Mouse (Mus musculus) macrophage (primary cell): ENCODE data around the gene Rnf130. TPM values are rescaled to one million over a fixed set of nuclear protein-coding genes. Genes with fewer than 3 reads are reported as not detected.

ENCODE experiments used
- H3K27ac ChIP-seq: fragments of 350-480 bp; formaldehyde crosslinking; 2 replicates; pipeline ENCODE4 v1.9.0; 2021
- H3K36me3 ChIP-seq: fragments of 350-480 bp; formaldehyde crosslinking; 2 replicates; pipeline ENCODE4 v1.9.0; 2021; ENCODE audit errors: inconsistent target
- H3K4me3 ChIP-seq: fragments of 350-480 bp; formaldehyde crosslinking; 2 replicates; pipeline ENCODE4 v1.9.0; 2021; ENCODE audit errors: inconsistent target
- H3K79me2 ChIP-seq: fragments of 350-480 bp; formaldehyde crosslinking; 2 replicates; pipeline ENCODE4 v1.9.0; 2021; ENCODE audit errors: inconsistent target
- whole genome bisulfite sequencing: methylation state at CpG from one replicate; pipeline ENCODE4 v1.1.7; 2026; ENCODE audit warnings: inconsistent platforms; ENCODE audit not compliant: missing documents; 5-methylcytosine and 5-hydroxymethylcytosine counted together
- polyA plus RNA-seq: library from polyadenylated mRNA; stranded (reverse); fragments of 250-400 nt; gene quantifications from 3 replicates; pipeline ENCODE4 v1.2.4, GENCODE M21; 2018; ENCODE audit warnings: inconsistent platforms
- total RNA-seq, 78 experiments: library from RNA; depleted of rRNA; stranded (reverse); fragments of 250-400 nt; gene quantifications; 1 replicate in 9 of 78; 2 replicates in 24 of 78; 3 replicates in 43 of 78; 4 replicates in 2 of 78; pipeline ENCODE4 v1.2.4; 2018; ENCODE audit warnings: inconsistent platforms in 56 of 78

Gene Rnf130
- total RNA-seq (2018; cell fraction: chromatin; rRNA removed): 10 to 100 TPM in 25 of 26 experiments, 1 to 10 TPM in 1; 8.6 to 73.4 (median 52.4) TPM
- 100 to 1,000 TPM; 215 to 303 (median 274) TPM for total RNA-seq (2018; cell fraction: cytosol; rRNA removed)
- total RNA-seq (2018; cell fraction: nucleus; rRNA removed): 100 to 1,000 TPM in 18 of 26 experiments, 10 to 100 TPM in 8; 42.9 to 166 (median 120) TPM
- polyA plus RNA-seq: 245 to 360 TPM (median 267 TPM) in 3 replicates

DNA sequence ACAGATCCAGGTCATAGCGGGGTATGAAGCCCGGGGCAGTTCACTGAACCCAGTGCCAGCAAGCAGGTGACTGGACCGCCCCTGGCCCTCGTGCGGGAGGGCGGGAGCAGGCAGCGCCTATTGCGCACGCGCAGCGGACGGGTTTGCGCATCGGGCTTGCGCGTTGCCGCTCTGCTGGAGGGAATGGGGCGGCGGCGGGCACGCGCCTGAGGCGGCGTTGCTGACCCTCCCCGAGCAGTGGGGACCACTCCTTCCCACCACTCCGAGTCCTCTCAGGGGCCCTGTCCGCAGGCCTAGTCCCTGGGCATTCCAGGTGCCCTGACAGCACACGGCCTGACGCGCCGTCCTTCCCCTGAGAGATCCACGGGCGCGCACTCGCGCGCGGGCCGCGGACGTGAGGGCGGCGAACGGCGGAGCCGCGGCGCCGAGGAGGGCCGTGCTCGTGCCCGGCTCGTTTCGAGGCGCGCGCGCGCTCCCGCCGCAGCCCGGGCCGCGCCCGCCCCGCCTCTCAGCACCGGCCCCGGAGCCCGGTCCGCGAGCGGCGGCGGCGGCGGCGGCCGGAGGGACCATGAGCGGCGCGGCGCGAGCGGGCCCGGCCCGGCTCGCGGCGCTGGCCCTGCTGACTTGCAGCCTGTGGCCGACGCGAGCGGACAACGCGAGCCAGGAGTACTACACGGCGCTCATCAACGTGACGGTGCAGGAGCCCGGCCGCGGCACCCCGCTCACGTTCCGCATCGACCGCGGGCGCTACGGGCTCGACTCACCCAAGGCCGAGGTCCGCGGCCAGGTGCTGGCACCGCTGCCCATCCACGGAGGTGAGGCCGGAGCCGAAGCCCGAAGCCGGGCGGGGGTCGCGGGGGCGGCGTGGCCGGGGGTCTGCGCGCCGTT, at the start of gene Rnf130:
Gene Rnf130 (plus strand): TSS at position 514 of the 888 bp plus-strand sequence.
- under 1% methylated on average over 128 of the region's 129 CpGs for WGBS
- Histone ChIP-seq H3K4me3 (peak within 1 kb of the TSS; percentile 63), H3K36me3 (no peaks in the 10 kb centered on the region), H3K79me2 (peaks cover 46% of the 10 kb centered on the region), H3K27ac (peak within 1 kb of the TSS; percentile 87)

DNA sequence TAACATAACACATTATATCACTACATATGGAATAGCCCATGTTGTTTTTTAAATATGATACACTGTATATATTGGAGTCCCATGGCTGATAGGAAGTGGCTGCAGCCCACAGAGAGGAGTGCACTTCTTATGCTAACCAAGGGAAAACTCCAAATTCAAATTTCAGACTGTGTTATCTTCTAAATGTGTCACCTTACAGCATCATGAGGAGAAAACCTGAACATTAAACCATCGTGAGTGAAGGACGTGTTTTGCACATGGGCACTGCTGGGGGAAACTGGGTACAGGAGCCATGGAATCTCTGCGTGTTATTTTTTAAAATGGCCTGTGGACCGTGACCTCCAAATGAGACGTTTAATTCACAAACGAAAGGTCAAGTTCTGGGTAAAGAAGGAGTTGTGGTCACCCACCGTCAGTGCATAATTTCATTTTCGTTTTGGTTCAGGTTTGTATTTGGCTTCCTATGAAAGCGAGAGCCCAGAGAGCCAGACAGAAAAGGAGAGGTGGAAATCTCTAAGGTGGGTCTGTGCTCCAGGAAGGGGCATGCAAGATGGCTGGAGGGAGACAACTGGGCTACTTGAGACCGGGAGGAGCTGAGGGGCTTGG, 47.1 kb upstream of the Rnf130 start:
- WGBS: 46% methylated on average over 10 of the region's 10 CpGs
- no peaks in the 10 kb centered on the region for H3K36me3 ChIP-seq
- H3K79me2 ChIP-seq: no peaks in the 10 kb centered on the region
- H3K27ac ChIP-seq: no peak overlapping the region
- no peak overlapping the region for H3K4me3 ChIP-seq

DNA sequence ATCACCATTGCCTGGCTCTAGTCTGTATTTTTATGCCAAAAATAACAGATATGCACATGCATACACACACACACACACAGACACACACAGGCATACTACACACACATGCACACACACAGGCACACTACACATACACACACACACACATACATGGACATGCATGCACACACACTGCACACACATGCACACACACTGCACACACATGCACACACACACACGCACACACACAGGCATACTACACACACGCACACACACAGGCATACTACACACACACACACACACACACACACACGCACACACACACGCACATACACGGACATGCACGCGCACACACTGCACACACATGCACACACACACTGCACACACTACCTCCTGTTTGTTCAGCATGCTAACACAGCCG, 46.2 kb upstream of the Rnf130 start:
- 97% methylated on average over 5 of the region's 8 CpGs for WGBS
- Histone ChIP-seq H3K36me3 (no peaks in the 10 kb centered on the region), H3K4me3 (no peak overlapping the region), H3K27ac (no peak overlapping the region), H3K79me2 (no peaks in the 10 kb centered on the region)

DNA sequence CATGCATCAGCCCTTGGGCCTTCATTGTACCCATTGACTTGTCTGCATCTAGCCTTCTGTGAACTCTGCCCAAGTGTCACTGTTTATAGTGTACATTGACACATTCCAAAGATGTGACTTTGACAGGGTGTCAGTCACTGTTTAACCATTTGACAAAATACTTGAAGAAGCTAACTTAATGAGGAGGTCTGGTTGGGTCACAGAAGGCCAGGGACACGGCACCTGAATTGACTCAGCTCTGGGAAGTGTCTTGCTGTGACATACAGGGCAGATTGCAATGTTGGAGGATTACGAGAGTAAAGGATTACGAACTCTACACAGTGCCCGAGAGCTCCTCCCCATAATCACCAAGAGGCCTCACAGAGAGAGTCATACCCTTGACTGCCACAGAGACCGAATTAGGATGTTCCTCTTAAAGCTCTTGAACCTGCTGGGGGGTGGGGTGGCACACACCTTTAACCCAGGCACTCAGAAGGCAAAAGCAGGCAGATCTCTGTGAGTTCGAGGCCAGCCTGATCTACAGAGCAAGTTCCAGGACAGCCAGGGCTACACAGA, 44.4 kb upstream of the Rnf130 start:
- H3K27ac ChIP-seq: no peak overlapping the region
- H3K79me2 ChIP-seq: no peaks in the 10 kb centered on the region
- WGBS: 69% methylated on average over 6 of the region's 6 CpGs
- H3K36me3 ChIP-seq: no peaks in the 10 kb centered on the region
- no peak overlapping the region for H3K4me3 ChIP-seq

DNA sequence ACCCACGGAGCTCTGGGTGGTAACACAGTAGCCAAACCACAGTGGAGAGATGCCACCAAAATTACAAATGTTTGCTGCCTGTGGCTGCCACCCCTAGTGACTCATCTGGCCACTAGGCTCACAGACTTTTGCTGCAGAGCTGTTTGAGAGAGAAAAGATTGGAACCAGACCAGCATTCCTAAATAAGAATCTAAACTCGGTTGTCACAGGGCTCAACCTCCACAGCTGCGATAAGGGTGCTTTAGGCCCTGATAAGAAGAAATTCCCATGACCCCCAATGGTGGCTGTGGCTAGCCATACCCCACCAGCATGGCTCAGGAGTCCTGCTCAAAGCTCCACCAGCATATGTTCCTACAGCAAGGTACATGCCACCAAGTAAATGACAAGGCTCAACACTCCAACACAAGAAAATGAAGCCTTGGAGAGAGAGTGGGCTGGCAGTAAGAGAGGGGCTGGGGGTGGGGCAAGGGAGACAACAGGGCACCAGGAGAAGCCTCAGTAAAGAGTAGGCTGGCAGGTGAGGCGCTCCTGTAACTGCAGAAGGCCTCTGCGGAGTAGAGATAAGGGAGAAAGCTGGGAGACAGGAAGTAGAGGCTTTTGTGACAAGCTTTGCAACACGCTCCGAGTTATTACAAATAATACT, 43.7 kb upstream of the Rnf130 start:
- Histone ChIP-seq H3K27ac (no peak overlapping the region), H3K79me2 (no peaks in the 10 kb centered on the region), H3K36me3 (no peaks in the 10 kb centered on the region), H3K4me3 (no peak overlapping the region)
- 46% methylated on average over 7 of the region's 7 CpGs for WGBS

DNA sequence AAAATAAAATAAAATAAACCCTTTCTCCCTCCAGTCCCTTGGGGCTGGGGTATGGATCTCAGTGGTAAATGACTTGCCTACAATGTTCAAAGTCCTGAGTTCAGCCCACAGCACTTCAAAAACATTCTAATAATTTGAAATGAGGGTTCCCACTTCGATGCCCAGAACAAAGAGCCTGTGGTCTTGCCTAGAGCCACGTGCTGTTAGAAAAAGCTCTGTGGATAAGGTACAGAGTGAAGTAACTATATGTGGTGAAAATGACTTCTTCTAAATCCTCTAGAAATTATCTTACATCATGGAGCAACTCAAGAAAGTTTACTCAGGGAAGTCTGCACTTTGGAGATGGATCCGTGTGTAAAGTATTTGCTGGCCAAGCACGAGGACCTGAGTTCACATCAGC, 43.1 kb upstream of the Rnf130 start:
- WGBS: 49% methylated on average over 4 of the region's 4 CpGs
- Histone ChIP-seq H3K4me3 (no peak overlapping the region), H3K36me3 (no peaks in the 10 kb centered on the region), H3K79me2 (no peaks in the 10 kb centered on the region), H3K27ac (no peak overlapping the region)

DNA sequence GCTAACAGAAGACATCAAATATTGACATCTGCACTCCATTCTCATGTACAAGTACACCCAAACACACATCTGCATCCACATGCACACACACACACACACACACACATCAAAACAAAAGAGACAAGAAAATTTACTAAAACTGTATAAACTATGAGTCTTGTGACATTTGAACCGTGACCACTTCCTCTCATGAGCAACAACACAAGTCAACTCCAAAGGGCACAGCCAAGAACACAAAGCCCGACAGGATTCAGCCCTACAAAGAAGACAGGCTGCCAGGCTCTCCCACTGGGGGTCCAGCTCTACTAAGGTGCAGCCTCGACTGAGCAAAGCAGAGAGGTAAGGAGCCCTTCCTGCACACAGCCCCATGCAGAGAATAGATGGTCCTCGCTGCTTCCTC, 42.3 kb upstream of the Rnf130 start:
- Histone ChIP-seq H3K27ac (no peak overlapping the region), H3K36me3 (no peaks in the 10 kb centered on the region), H3K4me3 (no peak overlapping the region), H3K79me2 (no peaks in the 10 kb centered on the region)
- 32% methylated on average over 4 of the region's 4 CpGs for WGBS

DNA sequence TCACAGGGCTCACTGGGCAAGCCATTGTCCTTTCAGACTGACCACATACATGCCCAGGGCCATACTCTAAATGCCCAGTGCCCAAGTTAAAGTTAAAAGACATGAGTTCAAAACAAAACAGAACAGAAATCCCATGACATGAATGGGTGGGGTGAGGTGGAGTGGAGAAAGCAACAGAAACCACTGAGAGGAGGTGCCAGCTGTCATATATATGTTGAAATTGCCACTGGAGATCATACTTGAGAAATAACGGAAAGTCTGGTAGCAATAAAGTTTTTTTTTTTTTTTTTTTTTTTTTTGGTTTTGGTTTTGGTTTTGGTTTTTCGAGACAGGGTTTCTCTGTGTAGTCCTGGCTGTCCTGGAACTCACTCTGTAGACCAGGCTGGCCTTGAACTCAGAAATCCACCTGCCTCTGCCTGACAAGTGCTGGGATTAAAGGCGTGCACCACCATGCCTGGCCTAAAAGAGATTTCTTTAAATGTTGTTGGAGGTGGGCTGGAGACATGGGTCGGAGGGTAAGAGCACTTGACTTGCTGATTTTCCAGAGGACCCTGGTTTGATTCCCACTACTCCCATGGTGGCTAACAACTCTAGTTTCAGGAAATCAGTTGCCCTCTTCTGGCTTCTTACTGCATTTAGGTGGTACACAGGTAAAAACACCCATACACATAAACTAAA, 41.1 kb upstream of the Rnf130 start:
- H3K36me3 ChIP-seq: no peaks in the 10 kb centered on the region
- 47% methylated on average over 3 of the region's 4 CpGs for WGBS
- peak overlapping the region; percentile 35 for H3K27ac ChIP-seq
- H3K79me2 ChIP-seq: no peaks in the 10 kb centered on the region
- no peak overlapping the region; the same call in 1 of the 2 replicates for H3K4me3 ChIP-seq

DNA sequence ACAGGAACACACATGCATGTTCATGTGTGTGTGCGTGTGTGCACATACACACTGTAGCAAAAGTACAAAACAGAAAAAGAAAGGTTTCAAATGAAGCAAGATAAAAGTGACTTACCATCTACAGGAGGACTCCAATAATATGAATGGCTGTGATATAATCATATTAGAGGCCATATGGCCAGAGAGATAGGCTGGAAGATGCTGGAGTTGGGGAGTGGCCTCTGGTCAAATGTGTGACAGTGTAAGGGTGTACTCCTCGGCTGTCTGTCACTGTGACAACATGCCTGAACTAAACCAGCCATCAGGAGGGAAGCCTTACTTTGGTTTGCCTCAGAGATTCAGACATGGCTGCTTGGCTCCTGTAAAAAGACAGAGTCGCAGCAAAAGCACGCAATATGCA, 40.1 kb upstream of the Rnf130 start:
- 61% methylated on average over 4 of the region's 4 CpGs for WGBS
- H3K4me3 ChIP-seq: no peak overlapping the region
- no peak overlapping the region for H3K27ac ChIP-seq

DNA sequence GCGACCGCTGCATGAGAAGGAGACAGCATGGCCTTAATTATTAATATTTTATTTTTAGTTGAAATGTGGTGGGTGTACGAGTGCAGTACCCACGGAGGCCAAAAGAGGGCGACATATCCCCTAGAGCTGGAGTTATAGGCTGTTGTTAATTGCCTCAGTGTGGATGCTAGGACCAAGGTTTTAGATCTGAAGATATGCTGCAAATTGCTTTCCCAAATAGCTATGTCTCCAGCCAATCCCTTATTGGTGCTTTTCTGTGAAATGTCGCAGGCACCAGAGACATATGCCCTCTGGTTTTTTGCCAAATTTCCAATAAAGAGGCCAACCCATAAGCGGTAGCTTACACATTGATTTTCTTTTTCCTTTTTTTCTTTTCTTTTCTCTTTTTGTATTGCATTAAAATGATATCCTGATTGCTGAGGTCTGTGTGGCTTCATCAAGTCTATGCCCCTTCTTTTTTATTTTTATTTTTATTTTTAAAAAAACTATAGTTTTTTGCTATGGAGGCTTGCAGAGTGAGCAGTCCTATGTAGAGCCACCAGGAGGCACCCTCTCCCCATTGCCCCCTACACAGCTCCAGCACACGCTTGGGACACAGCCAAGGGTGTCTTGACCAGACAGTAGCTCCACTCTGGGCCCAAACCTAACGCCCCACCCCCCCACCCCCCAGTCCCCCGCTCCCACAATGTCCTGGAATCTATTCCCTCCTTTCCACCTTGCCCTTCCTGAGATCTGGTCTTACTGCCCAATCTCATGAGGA, 38.7 kb upstream of the Rnf130 start:
- 28% methylated on average over 9 of the region's 10 CpGs for WGBS
- H3K36me3 ChIP-seq: no peaks in the 10 kb centered on the region
- no peak overlapping the region for H3K27ac ChIP-seq

More for the DNA sequence above, 40.1 kb upstream of the Rnf130 start:
- H3K36me3 ChIP-seq: no peaks in the 10 kb centered on the region
- H3K79me2 ChIP-seq: no peaks in the 10 kb centered on the region

DNA sequence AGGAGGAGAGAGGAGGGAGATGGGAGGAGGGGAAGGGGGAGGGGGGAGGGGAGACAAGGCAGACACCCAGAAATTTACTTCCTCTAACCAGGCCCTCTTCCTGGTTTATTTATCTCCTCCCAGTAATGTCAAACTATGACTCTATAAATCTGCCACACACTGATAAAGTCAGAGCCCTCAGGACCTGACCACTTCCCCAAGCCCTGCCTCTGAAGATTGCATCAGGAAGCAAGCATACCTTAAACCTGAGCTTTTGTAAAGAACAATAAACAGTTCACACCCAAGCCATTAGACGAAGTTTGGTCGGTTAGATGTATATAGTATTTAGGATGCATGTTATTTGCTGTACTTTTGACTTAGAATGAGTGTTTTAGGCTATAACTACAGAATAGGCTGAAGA, 30.6 kb upstream of the Rnf130 start:
- H3K79me2 ChIP-seq: no peaks in the 10 kb centered on the region
- no peak overlapping the region for H3K27ac ChIP-seq
- H3K36me3 ChIP-seq: no peaks in the 10 kb centered on the region
- WGBS: 0% methylated on average over 2 of the region's 2 CpGs
- no peak overlapping the region for H3K4me3 ChIP-seq

More for the DNA sequence above, 38.7 kb upstream of the Rnf130 start:
- no peaks in the 10 kb centered on the region for H3K79me2 ChIP-seq
- no peak overlapping the region for H3K4me3 ChIP-seq

DNA sequence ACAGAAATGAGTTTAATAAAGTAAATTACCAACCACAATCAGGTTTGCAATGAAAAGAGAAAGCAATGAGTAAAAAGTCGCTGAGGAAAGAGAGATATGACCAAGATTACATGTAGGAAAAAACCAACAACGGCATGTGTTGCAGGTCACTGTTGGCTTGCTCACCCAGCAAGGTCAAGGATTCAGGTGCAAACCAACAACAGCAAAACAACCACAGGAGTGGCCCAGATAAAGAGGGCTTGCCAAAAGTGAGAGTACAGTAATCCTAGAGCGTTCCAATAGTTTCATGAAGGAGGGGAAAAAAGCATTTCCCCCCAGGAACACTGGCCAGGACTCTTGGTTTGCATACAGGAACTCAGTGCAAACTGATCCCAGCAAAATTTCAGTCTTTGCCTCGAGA, 28.7 kb upstream of the Rnf130 start:
- Histone ChIP-seq H3K4me3 (no peak overlapping the region), H3K36me3 (no peaks in the 10 kb centered on the region), H3K79me2 (no peaks in the 10 kb centered on the region), H3K27ac (no peak overlapping the region)
- 48% methylated on average over 4 of the region's 4 CpGs for WGBS

DNA sequence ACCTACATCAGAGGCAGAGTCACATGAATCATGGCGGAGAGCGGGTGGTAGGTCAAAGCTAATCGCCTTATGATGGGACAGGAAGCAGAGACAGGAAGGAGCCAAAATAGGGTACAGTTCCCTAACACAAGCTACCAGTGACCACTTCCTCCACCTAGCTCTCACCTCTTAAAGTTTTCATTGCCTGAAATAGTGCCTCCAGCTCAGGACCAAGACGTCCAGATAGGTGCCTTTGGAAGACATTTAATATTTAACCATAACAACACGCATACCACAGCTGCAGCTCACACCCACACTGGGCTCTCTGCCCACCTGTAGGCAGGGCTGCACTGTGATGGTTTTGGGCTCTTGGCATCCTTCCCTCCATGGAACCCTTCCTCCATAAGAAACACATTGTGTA, 27.8 kb upstream of the Rnf130 start:
- no peaks in the 10 kb centered on the region for H3K79me2 ChIP-seq
- H3K4me3 ChIP-seq: no peak overlapping the region
- H3K27ac ChIP-seq: no peak overlapping the region
- no peaks in the 10 kb centered on the region for H3K36me3 ChIP-seq
- 24% methylated on average over 5 of the region's 5 CpGs for WGBS
